Mouse (Mus musculus) myocyte (in vitro differentiated cells): ENCODE measurements at regions not wholly inside any gene's neighbourhood (a gene's known extent, or its start where the extent isn't known, plus 50 kb on each side); places are given as distances from the start of the nearest gene placed in this dataset.

Experiments used
- CEBPB ChIP-seq: IDR thresholded peaks from 2 replicates; pipeline ENCODE4 v1.6.1; 2011; ENCODE audit warnings: mild to moderate bottlenecking, moderate library complexity; ENCODE audit not compliant: poor library complexity, insufficient read depth, severe bottlenecking
- MYOG ChIP-seq, 3 experiments: IDR thresholded peaks; one replicate each; pipeline ENCODE4 v1.6.1; 2011; ENCODE audit warnings: control low read depth in 2 of 3, low read depth in 2 of 3, mild to moderate bottlenecking in 2 of 3; ENCODE audit not compliant: insufficient read length in 2 of 3, control insufficient read depth in 1 of 3, insufficient read depth in 1 of 3
- POLR2A ChIP-seq: IDR thresholded peaks from one replicate; pipeline ENCODE4 v1.6.1; 2011; ENCODE audit warnings: low read depth, mild to moderate bottlenecking, control low read depth, moderate library complexity; ENCODE audit not compliant: insufficient read length

GRCm38 (mm10) chr2:101296778-101297177 lies 327.7 kb upstream of the Rag2 start:
- no peak for TF ChIP-seq POLR2A
- no peak for TF ChIP-seq MYOG (IDR thresholded peaks at IDR 0.05; ENCODE audit: control insufficient read depth in 1 of 3, insufficient read depth in 1 of 3, insufficient read length in 2 of 3, low read depth in 2 of 3)
- no peak for TF ChIP-seq CEBPB
